Mouse (Mus musculus): ENCODE data around the gene Mtrf1. TPM values are rescaled to one million over a fixed set of nuclear protein-coding genes. Genes with fewer than 3 reads are reported as not detected.

Gene Mtrf1
- 13.4 TPM for polyA plus RNA-seq (2014; fragmentation: Illumina TruSeq; extraction: RNeasy Lipid Tissue Mini Kit (QIAGEN cat#74804); ENCODE audit: low read depth, low replicate concordance)

GRCm38 (mm10) chr14:79397321-79398122 lies at the start of gene Mtrf1:
Gene Mtrf1 (plus strand): TSS chr14:79397772.

GRCm38 (mm10) chr14:79390265-79390926 lies 7.2 kb upstream of the Mtrf1 start, which contains the start of gene Naa16:
Gene Naa16 (minus strand): TSS chr14:79390778.

GRCm38 (mm10) chr14:79425979-79426729 lies 28.6 kb downstream of the Mtrf1 start, which contains the start of gene Kbtbd7:
Gene Kbtbd7 (plus strand): TSS chr14:79426511.

GRCm38 (mm10) chr14:79451681-79452590 lies 54.4 kb downstream of the Mtrf1 start, which contains the start of gene Kbtbd6:
Gene Kbtbd6 (plus strand): TSS chr14:79451835.

Other genes with a start within 250 kb of the Mtrf1 start
- gene Zfp957, start 150.4 kb upstream of the Mtrf1 start, polyA plus RNA-seq (2014; fragmentation: Illumina TruSeq; extraction: RNeasy Lipid Tissue Mini Kit (QIAGEN cat#74804); ENCODE audit: low read depth, low replicate concordance), result not detected
- gene Rgcc, start 96.1 kb upstream of the Mtrf1 start, polyA plus RNA-seq (2014; fragmentation: Illumina TruSeq; extraction: RNeasy Lipid Tissue Mini Kit (QIAGEN cat#74804); ENCODE audit: low read depth, low replicate concordance), result 9.7 TPM
- gene Naa16, start 7.0 kb upstream of the Mtrf1 start, polyA plus RNA-seq (2014; fragmentation: Illumina TruSeq; extraction: RNeasy Lipid Tissue Mini Kit (QIAGEN cat#74804); ENCODE audit: low read depth, low replicate concordance), result 59.5 TPM
- 32.7 TPM for gene Kbtbd7, start 28.7 kb downstream of the Mtrf1 start, polyA plus RNA-seq (2014; fragmentation: Illumina TruSeq; extraction: RNeasy Lipid Tissue Mini Kit (QIAGEN cat#74804); ENCODE audit: low read depth, low replicate concordance)
- gene Kbtbd6, start 54.1 kb downstream of the Mtrf1 start, polyA plus RNA-seq (2014; fragmentation: Illumina TruSeq; extraction: RNeasy Lipid Tissue Mini Kit (QIAGEN cat#74804); ENCODE audit: low read depth, low replicate concordance), result 0.63 TPM
- gene Elf1, start 83.4 kb downstream of the Mtrf1 start, polyA plus RNA-seq (2014; fragmentation: Illumina TruSeq; extraction: RNeasy Lipid Tissue Mini Kit (QIAGEN cat#74804); ENCODE audit: low read depth, low replicate concordance), result 160 TPM
- 64.8 TPM for gene Wbp4, start 83.7 kb downstream of the Mtrf1 start, polyA plus RNA-seq (2014; fragmentation: Illumina TruSeq; extraction: RNeasy Lipid Tissue Mini Kit (QIAGEN cat#74804); ENCODE audit: low read depth, low replicate concordance)
- 292 TPM for gene Sugt1, start 189.9 kb downstream of the Mtrf1 start, polyA plus RNA-seq (2014; fragmentation: Illumina TruSeq; extraction: RNeasy Lipid Tissue Mini Kit (QIAGEN cat#74804); ENCODE audit: low read depth, low replicate concordance)